Mouse (Mus musculus) brown adipose tissue, adult 24 weeks (tissue): ENCODE results near the gene Serpinb6b. TPM values are rescaled to one million over a fixed set of nuclear protein-coding genes. Genes with fewer than 3 reads are reported as not detected.

ENCODE experiments used
- H3K27ac ChIP-seq: fragments of 200-500 bp; replicated peaks from 2 replicates; pipeline ENCODE4 v1.5.1; 2012; ENCODE audit warnings: low read depth, mild to moderate bottlenecking, low read length
- H3K4me1 ChIP-seq: fragments of 200-500 bp; 2 replicates; pipeline ENCODE4 v1.6.1; 2012; ENCODE audit warnings: low read length, mixed read lengths; ENCODE audit not compliant: control insufficient read depth, insufficient read depth, insufficient read length
- H3K4me3 ChIP-seq: fragments of 200-500 bp; 2 replicates; pipeline ENCODE4 v1.5.1; 2012; ENCODE audit warnings: low read depth, mild to moderate bottlenecking, low read length, moderate library complexity; ENCODE audit not compliant: insufficient read depth
- polyA plus RNA-seq: library from polyadenylated mRNA; stranded (reverse); fragments of >200 nt; gene quantifications from 2 replicates; pipeline ENCODE4 v1.2.4, GENCODE M21; 2012; ENCODE audit not compliant: missing spikeins, insufficient read depth, insufficient read length

The Serpinb6b gene
- polyA plus RNA-seq, 1 experiment, result 1.2 TPM

DNA sequence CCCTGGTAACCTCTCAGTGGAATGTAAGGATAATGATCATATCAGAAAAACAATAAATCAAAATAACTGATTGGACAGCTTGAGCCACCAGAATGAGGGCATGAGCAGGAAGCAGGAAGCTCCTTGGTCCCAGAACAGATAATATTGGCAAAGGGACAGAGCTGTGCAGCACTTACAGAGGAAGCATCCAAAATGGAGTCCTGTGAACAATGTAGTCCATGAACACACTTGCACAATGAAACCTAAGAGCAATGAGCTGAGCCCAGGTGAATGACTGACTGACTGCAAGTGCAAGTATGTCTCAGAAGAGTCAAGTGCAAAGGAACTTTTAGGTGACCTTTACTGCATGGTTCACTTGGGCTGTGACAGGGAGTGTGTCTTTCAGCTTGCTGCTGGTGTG, 2.2 kb downstream of the Serpinb6b start:
- H3K27ac ChIP-seq, result no peak overlapping the region
- no peaks in the 10 kb centered on the region for H3K4me1 ChIP-seq
- no peak overlapping the region for H3K4me3 ChIP-seq

DNA sequence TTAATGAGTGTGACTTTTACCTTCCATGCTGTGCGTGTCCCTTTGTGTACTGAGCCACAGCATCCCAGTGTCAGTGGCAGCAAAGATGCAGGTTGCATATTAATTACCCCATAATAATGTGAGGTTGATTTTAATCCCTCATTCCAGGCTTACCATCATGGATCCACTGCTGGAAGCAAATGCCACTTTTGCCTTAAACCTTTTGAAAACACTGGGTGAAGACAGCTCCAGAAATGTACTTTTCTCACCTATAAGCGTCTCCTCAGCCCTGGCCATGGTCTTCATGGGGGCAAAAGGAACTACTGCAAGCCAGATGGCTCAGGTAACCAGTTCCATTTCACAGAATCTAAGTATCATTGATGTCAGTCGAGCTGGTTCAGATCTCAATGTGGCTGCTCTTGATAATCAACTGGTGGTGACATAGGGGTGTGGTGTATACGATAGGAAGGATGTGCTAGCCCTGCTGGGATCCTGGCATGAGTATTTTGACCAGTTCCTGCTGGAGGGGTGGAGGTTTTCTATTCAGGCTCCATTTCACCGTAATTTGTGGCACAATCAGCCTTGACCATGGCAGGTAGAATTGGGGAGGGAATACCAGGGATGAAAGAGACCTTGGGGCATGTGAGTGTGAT, 3.5 kb downstream of the Serpinb6b start:
- Histone ChIP-seq H3K27ac (no peak overlapping the region), H3K4me3 (no peak overlapping the region), H3K4me1 (no peaks in the 10 kb centered on the region)

DNA sequence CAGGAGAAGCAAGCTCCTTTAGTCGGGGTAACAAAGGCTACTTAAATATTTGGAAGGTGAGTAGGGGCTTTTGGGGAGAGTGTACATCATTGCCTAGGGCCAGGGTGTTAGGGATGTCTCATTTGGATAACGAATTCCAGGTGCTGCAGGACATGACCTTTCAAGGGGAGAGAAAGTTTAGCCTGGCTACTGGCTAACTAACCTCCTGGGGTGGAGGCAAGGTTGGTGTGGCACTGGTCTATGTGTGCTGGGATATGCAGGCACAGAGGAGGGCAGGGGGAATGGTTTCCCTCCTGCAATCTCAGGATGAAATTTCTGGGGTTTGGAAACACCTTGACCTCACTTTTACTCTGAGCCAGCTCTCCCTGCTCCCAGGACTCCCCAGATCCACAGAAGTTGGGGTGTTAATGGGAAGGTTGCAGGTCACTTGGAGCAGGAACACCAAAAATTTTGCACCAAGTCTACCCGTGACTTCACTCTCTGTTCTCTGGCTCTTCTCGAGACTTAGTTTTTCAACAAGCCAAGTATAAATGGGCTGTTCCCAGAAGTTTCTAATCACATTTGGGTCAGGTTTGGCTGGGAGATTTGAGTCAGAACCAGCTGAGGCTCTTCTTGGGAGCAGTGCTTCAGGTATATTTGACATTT, 4.1 kb downstream of the Serpinb6b start:
- no peaks in the 10 kb centered on the region for H3K4me1 ChIP-seq
- H3K27ac ChIP-seq, result no peak overlapping the region
- no peak overlapping the region for H3K4me3 ChIP-seq

GRCm38 (mm10) chr13:32969641-32970040, 4.6 kb downstream of the Serpinb6b start:
- no peak overlapping the region for H3K4me3 ChIP-seq
- no peaks in the 10 kb centered on the region for H3K4me1 ChIP-seq
- H3K27ac ChIP-seq, result no peak overlapping the region

DNA sequence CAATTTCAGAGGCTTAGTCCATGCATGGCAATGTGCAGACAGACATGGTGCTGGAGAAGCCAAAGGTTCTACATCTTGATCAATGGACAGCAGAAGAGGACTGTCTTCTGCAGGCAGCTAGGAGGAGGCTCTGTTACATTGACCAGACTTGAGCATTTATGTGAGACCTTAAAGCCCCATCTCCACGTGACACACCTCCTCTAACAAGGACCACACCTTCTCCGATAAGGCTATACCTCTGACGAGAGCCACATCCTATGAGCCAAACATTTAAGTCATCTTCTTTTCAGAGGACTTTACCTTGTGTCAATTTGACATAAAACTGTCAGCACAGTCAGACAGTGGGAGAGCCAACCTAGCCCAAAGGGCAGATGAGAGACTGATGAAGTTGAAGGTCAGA, 5.8 kb downstream of the Serpinb6b start:
- Histone ChIP-seq H3K27ac (no peak overlapping the region), H3K4me3 (no peak overlapping the region), H3K4me1 (no peaks in the 10 kb centered on the region)

GRCm38 (mm10) chr13:32974268-32974667, 9.3 kb downstream of the Serpinb6b start:
- Histone ChIP-seq H3K4me3 (no peak overlapping the region), H3K27ac (no peak overlapping the region), H3K4me1 (no peaks in the 10 kb centered on the region)

DNA sequence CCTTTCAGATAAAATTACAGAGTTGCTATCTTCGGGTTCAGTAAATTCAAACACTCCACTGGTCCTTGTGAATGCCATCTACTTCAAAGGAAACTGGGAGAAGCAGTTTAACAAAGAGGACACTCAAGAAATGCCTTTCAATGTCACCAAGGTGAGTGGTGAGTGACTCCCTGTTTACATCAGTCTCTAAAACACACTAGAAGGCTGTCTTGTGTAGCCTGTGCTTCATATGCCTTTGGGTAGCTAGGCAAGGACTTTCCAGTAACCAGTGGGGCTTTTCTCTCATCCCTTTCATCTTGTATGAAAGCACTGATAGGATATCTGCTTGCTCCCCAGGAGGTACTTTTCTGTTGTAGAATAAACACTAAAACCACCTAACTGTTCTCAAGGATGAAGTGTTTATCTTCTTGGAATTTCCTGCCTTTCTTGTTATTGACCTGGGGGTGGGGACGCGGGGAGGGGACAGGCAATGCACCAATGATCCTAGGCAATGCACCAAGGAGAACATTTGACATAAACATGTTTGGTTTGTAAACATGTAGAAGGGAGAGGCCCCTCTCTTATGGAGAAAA, 10.0 kb downstream of the Serpinb6b start:
- no peak overlapping the region for H3K4me3 ChIP-seq
- no peak overlapping the region for H3K27ac ChIP-seq

GRCm38 (mm10) chr13:32975710-32976109, 10.7 kb downstream of the Serpinb6b start:
- Histone ChIP-seq H3K4me1 (no peaks in the 10 kb centered on the region), H3K27ac (no peak overlapping the region), H3K4me3 (no peak overlapping the region)

More for the DNA sequence above, 10.0 kb downstream of the Serpinb6b start:
- no peaks in the 10 kb centered on the region for H3K4me1 ChIP-seq

GRCm38 (mm10) chr13:32982556-32983042, 17.6 kb downstream of the Serpinb6b start:
- Histone ChIP-seq H3K4me3 (no peak overlapping the region), H3K27ac (no peak overlapping the region), H3K4me1 (no peaks in the 10 kb centered on the region)

GRCm38 (mm10) chr13:32986256-32986655, 21.2 kb downstream of the Serpinb6b start:
- H3K4me3 ChIP-seq, result no peak overlapping the region
- H3K4me1 ChIP-seq, result no peaks in the 10 kb centered on the region
- no peak overlapping the region for H3K27ac ChIP-seq

- Histone ChIP-seq H3K27ac (no peak overlapping the region), H3K4me1 (peaks cover 10% of the 10 kb centered on the region; the same call in 1 of the 2 replicates)
Measured at GRCm38 (mm10) chr13:32993152-32993893, 28.3 kb downstream of the Serpinb6b start.

GRCm38 (mm10) chr13:32993894-32994242, 28.9 kb downstream of the Serpinb6b start:
- no peak overlapping the region for H3K27ac ChIP-seq
- peaks cover 10% of the 10 kb centered on the region; the same call in 1 of the 2 replicates for H3K4me1 ChIP-seq
- no peak overlapping the region for H3K4me3 ChIP-seq

More at GRCm38 (mm10) chr13:32993152-32993893, 28.3 kb downstream of the Serpinb6b start:
- H3K4me3 ChIP-seq, result no peak overlapping the region

DNA sequence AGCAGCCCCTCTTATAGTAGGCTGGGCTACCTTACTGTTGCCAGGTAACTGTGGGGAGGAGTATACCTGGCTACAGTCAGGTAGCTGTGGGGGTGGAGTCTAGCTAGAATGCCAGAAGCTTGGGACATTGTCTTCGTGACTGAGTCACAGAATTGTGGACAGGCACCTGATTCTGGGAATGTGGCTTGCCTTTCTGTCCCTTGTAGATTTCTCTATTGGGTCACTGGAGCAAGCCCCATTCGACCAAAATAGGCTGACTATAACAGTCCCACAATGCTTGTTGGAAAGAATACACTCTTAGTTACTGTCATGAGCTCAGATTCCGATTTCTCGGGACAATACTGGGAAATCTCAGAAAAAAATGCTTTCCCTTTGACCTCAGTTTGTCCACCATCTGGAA, 30.0 kb downstream of the Serpinb6b start:
- Histone ChIP-seq H3K4me3 (no peak overlapping the region), H3K27ac (peak overlapping the region; percentile 93), H3K4me1 (peaks cover 10% of the 10 kb centered on the region; the same call in 1 of the 2 replicates)

- Histone ChIP-seq H3K4me3 (no peak overlapping the region), H3K4me1 (peaks cover 6% of the 10 kb centered on the region), H3K27ac (no peak overlapping the region)
Measured at GRCm38 (mm10) chr13:33001341-33001740, 36.3 kb downstream of the Serpinb6b start.

- H3K27ac ChIP-seq, result peak within 1 kb of the TSS; percentile 95
- peaks cover 5% of the 10 kb centered on the region; the same call in 1 of the 2 replicates for H3K4me1 ChIP-seq
- peak within 1 kb of the TSS; percentile 59 for H3K4me3 ChIP-seq
Measured at GRCm38 (mm10) chr13:33002950-33003349, 37.9 kb downstream of the Serpinb6b start, which contains the start of gene Serpinb9. Gene Serpinb9, plus strand, starts transcription at chr13:33003250.
